Mouse (Mus musculus): Measurements from ENCODE around the gene Abcb8. TPM values are rescaled to one million over a fixed set of nuclear protein-coding genes. Genes with fewer than 3 reads are reported as not detected.
"Not testable (repeated sequence)": the region's sequence is repeated elsewhere in the genome, so short reads cannot be mapped to it uniquely, and the experiment has no call there.

The Abcb8 gene
- polyA plus RNA-seq, 1 experiment from 2014 or later = 53.6 TPM

DNA sequence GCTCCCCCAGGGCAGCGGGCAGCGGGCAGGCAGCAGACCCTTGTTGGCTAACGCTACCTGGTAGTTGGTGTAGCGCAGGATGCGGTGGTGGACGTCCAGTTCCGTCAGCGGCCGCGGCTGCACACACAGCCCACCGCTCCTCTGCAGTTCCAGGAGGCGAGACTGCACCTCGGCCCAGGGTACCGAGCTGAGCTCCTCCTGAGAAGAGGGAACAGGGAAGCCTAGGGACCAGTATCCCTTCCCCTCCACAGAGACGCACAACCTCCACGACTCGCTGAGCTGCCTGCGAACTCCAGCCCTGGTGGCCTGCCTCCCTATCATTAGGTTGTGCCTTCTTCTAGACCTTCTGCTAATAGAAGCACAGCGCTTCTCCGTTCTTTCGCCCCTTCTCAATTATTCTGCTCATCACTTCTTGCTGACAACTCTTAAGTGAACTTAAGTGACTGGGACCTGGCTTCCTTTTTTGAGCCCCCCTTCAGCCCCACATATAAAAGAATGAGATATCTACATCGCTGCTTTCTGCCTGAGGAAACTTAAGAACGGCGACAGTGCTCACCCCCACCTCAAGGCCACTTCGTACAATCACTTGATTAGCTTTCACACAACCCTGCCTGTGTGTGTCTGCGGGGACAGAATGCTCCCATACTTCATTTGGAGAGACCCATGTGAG, 5.1 kb upstream of the Abcb8 start:
- peak overlapping the region; percentile 78 for H3K27ac ChIP-seq (replicated peaks)
- 24% methylated on average over 26 of the region's 26 CpGs for WGBS

DNA sequence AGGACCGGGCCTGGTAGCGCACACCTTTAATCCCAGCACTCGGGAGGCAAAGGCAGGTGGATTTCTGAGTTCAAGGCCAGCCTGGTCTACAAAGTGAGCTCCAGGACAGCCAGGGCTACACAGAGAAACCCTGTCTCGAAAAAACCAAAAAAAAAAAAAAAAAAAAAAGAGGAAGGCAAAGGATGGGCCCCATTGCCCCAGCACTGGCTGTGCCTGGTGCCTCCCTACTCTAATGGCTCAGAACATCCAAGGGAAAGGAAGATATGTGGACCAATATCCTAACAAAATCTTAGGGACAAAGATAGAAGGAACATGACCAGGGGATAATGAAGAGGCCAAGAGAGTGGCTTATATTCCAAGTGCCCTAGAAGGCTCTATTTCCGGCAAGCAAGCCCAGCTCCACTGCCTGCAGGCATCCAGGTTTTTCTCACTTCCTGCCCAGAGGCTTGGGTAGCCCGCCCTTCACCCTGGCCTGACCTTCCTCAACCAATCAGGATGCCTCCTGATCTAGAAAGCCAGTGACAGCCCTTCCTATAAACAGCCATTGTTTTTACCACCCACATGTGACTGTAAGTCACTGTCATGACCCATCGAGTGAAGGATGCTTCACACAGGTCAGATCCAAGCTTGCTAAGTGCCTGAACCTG, 4.3 kb upstream of the Abcb8 start:
- H3K36me3 ChIP-seq (replicated peaks) = no peaks in the 10 kb centered on the region
- no peak overlapping the region for H3K4me3 ChIP-seq
- peaks cover 43% of the 10 kb centered on the region for H3K4me1 ChIP-seq
- no peaks in the 10 kb centered on the region for H3K9me3 ChIP-seq
- peak; percentile 64 for DNase-seq (ENCODE audit: low spot score)
- peaks cover 76% of the 10 kb centered on the region for H3K27me3 ChIP-seq (replicated peaks; ENCODE audit: low read depth, poor library complexity, severe bottlenecking)
- no peak overlapping the region; the same call in 1 of the 2 replicates for H3K27ac ChIP-seq (replicated peaks)
- WGBS = 44% methylated on average over 7 of the region's 7 CpGs

More for the DNA sequence above, 5.1 kb upstream of the Abcb8 start:
- H3K27me3 ChIP-seq (replicated peaks; ENCODE audit: low read depth, poor library complexity, severe bottlenecking) = peaks cover 76% of the 10 kb centered on the region
- peaks cover 42% of the 10 kb centered on the region for H3K4me1 ChIP-seq
- no peaks in the 10 kb centered on the region for H3K36me3 ChIP-seq (replicated peaks)
- peak overlapping the region; percentile 66 for H3K4me3 ChIP-seq
- no peak for DNase-seq (ENCODE audit: low spot score)
- H3K9me3 ChIP-seq = no peaks in the 10 kb centered on the region

DNA sequence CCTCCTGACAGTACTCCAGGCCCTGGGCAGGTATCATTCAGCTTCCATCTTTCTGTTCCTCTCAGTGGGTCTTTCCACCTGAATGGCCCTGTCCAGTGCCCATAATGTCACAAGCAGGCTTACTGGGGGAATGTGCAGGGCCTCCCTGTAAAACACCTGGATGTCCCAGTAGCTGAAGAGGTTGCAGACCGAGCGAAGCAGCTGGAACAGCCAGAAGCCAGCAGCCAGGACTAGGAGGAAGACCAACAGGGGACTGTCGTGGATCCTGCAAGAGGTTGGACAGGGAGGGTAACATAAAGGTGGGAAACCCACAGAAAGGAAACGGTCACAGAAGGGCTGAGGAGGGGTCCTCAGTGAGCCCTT, 3.8 kb upstream of the Abcb8 start:
- WGBS = 78% methylated on average over 4 of the region's 4 CpGs
- Histone ChIP-seq H3K27me3 (replicated peaks; ENCODE audit: low read depth, poor library complexity, severe bottlenecking) (peaks cover 72% of the 10 kb centered on the region), H3K4me1 (peaks cover 44% of the 10 kb centered on the region), H3K4me3 (no peak overlapping the region), H3K27ac (replicated peaks) (no peak overlapping the region; the same call in 1 of the 2 replicates), H3K36me3 (replicated peaks) (no peaks in the 10 kb centered on the region), H3K9me3 (no peaks in the 10 kb centered on the region)
- DNase-seq (ENCODE audit: low spot score) = no peak

DNA sequence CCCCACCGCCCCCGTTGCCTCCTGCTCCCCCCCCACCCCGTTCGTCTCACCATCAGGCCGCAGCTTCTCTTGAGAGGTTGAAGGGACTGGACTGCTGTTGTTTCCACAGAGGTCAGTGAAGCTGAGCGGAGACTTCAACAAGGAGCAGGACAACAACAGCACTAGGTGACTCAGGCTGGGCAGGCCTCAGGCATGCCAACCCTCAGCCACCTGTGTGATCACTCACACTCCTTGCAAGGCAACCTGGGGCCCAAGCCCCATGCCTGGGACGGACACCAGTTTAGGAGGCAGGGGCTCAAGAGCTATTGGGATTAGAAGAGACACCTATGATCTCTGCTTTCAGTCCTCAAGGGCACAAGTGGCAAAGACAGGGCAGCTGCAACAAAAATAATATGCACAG, 1.6 kb upstream of the Abcb8 start, which contains the start of gene Atg9b:
Gene Atg9b, minus strand, starts transcription at position 280 of the 400 bp plus-strand sequence.
- 86% methylated on average over 7 of the region's 7 CpGs for WGBS
- Histone ChIP-seq H3K9me3 (no peaks in the 10 kb centered on the region), H3K27ac (replicated peaks) (no peak within 1 kb of the TSS), H3K4me3 (no peak within 1 kb of the TSS), H3K4me1 (peaks cover 47% of the 10 kb centered on the region), H3K27me3 (replicated peaks; ENCODE audit: low read depth, poor library complexity, severe bottlenecking) (peaks cover 49% of the 10 kb centered on the region), H3K36me3 (replicated peaks) (peaks cover 4% of the 10 kb centered on the region; the same call in 1 of the 2 replicates)
- no peak for DNase-seq (ENCODE audit: low spot score)

DNA sequence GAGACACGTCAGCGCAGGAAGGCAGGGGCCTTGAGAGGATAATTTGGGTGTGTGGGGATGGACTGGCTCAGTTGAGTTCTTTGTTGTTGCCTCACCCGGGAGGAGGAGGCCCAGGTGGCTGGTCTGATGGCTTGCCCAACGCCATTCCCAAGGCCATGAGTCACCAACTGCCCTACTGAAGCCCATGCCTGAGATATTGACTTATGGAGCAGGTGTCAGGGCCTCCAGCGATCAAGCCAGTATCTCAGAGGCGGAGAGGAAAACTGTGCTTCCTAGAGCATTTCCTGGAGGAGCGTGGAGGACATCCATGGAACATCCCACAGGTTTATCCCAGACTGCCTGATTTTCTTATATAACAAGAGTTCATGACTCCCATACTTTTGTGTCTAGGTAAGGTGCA, 739 bp upstream of the Abcb8 start:
- H3K27ac ChIP-seq (replicated peaks) = no peak overlapping the region
- WGBS = 79% methylated on average over 7 of the region's 7 CpGs
- no peaks in the 10 kb centered on the region for H3K9me3 ChIP-seq
- H3K27me3 ChIP-seq (replicated peaks; ENCODE audit: low read depth, poor library complexity, severe bottlenecking) = peaks cover 41% of the 10 kb centered on the region
- peaks cover 4% of the 10 kb centered on the region; the same call in 1 of the 2 replicates for H3K36me3 ChIP-seq (replicated peaks)
- no peak overlapping the region for H3K4me3 ChIP-seq
- no peak for DNase-seq (ENCODE audit: low spot score)
- peaks cover 38% of the 10 kb centered on the region for H3K4me1 ChIP-seq

DNA sequence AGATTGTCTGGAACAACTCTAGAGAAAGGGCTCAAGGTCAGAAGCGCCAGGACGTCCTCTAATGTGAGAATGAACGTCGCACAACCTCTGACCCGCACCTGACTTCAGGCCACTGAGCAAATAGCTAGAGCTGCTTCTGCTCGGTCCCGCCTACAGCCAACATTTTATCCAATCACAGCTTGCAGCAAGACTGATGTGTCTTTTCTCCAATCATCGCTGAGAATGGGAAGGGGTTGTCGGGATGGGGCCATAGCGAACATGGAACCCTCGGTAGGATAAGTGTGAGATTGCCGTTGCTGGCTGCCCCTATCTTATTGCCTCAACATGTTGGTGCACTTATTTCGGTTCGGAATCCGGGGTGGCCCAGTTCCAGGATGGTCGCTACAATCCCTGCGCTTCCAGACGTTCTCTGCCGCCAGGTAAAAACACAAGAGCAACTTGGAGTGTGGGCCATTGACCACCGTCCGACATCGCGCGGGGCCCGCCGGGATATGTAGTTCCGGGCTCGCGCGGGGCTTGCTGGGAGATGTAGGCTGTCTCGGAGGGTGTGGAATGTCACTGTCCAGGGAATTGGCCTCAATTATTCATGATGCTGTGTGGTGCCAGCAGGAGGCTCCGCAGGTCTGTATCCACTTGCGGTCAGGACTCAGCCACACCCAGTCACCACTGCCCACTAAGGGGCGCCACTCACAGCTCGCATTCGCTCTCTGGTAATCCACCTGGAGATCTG, 867 bp downstream of the Abcb8 start:
- peak overlapping the region; percentile 87 for H3K27ac ChIP-seq (replicated peaks)

DNA sequence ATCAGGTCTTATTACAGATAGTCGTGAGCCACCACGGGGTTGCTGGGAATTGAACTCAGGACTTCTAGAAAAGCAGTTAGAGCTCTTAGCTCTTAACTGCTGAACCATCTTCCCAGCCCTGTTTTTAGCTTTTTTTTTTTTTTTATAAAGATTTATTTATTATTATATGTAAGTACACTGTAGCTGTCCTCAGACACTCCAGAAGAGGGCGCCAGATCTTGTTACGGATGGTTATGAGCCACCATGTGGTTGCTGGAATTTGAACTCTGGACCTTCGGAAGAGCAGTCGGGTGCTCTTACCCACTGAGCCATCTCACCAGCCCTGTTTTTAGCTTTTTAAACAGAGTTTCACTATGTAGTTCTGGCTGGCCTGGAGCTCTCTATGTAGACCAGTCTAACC, 2.8 kb downstream of the Abcb8 start:
- H3K9me3 ChIP-seq; H3K27ac ChIP-seq (replicated peaks); H3K4me3 ChIP-seq; DNase-seq (ENCODE audit: low spot score); H3K27me3 ChIP-seq (replicated peaks; ENCODE audit: low read depth, poor library complexity, severe bottlenecking): not testable (repeated sequence)
- 88% methylated on average over 6 of the region's 6 CpGs for WGBS
- peaks cover 19% of the 10 kb centered on the region for H3K36me3 ChIP-seq (replicated peaks)
- H3K4me1 ChIP-seq = peaks cover 20% of the 10 kb centered on the region

More for the DNA sequence above, 867 bp downstream of the Abcb8 start:
- no peaks in the 10 kb centered on the region for H3K9me3 ChIP-seq
- H3K27me3 ChIP-seq (replicated peaks; ENCODE audit: low read depth, poor library complexity, severe bottlenecking) = peaks cover 25% of the 10 kb centered on the region
- peak; percentile 96 for DNase-seq (ENCODE audit: low spot score)
- H3K36me3 ChIP-seq (replicated peaks) = peaks cover 4% of the 10 kb centered on the region; the same call in 1 of the 2 replicates
- peak overlapping the region; percentile 62 for H3K4me3 ChIP-seq
- H3K4me1 ChIP-seq = peaks cover 22% of the 10 kb centered on the region
- WGBS = 1% methylated on average over 36 of the region's 36 CpGs

DNA sequence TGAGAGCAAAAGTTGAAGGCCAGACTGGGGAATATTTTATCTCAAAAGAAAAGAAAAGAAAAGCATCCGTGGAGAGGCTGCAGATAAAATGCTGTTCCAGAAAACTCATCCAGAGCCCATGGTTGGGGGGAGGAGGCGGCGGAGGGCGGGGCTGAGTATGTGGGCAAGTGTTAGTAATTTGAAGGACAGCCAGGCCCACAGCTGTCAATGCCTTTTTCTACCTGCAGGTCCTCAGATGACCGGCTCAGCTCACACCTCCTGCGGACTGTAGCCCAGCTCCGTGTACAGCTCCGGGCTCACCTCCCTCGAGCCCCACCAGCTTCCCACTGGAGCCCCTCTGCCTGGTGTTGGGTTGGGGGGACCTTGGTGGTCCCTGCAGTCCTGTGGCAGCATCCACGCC, 6.2 kb downstream of the Abcb8 start:
- Histone ChIP-seq H3K27me3 (replicated peaks; ENCODE audit: low read depth, poor library complexity, severe bottlenecking) (no peaks in the 10 kb centered on the region), H3K4me1 (peaks cover 10% of the 10 kb centered on the region; the same call in 1 of the 2 replicates), H3K27ac (replicated peaks) (no peak overlapping the region), H3K36me3 (replicated peaks) (peaks cover 50% of the 10 kb centered on the region), H3K9me3 (no peaks in the 10 kb centered on the region), H3K4me3 (no peak overlapping the region)
- 86% methylated on average over 10 of the region's 10 CpGs for WGBS
- DNase-seq (ENCODE audit: low spot score) = no peak

DNA sequence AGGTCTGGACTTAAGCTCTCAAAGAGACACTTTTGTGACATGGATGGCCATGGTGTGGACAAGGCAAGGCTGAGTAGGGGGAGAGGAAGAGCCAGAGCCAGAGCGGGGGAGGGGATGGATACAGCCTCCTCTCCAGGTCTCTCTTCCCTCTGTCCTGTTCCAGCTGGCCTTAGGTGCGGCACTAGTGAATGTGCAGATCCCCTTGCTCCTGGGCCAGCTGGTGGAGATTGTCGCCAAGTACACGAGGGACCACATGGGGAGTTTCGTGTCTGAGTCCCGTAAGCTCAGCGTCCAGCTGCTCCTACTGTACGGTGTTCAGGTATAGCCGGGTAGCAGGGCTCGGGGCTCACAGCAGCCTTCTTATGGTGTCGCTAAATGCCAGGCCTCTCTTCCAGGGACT, 6.9 kb downstream of the Abcb8 start:
- Histone ChIP-seq H3K36me3 (replicated peaks) (peaks cover 55% of the 10 kb centered on the region), H3K27ac (replicated peaks) (no peak overlapping the region), H3K4me3 (no peak overlapping the region), H3K27me3 (replicated peaks; ENCODE audit: low read depth, poor library complexity, severe bottlenecking) (no peaks in the 10 kb centered on the region), H3K9me3 (no peaks in the 10 kb centered on the region), H3K4me1 (peaks cover 7% of the 10 kb centered on the region; the same call in 1 of the 2 replicates)
- DNase-seq (ENCODE audit: low spot score) = no peak
- 89% methylated on average over 11 of the region's 11 CpGs for WGBS

DNA sequence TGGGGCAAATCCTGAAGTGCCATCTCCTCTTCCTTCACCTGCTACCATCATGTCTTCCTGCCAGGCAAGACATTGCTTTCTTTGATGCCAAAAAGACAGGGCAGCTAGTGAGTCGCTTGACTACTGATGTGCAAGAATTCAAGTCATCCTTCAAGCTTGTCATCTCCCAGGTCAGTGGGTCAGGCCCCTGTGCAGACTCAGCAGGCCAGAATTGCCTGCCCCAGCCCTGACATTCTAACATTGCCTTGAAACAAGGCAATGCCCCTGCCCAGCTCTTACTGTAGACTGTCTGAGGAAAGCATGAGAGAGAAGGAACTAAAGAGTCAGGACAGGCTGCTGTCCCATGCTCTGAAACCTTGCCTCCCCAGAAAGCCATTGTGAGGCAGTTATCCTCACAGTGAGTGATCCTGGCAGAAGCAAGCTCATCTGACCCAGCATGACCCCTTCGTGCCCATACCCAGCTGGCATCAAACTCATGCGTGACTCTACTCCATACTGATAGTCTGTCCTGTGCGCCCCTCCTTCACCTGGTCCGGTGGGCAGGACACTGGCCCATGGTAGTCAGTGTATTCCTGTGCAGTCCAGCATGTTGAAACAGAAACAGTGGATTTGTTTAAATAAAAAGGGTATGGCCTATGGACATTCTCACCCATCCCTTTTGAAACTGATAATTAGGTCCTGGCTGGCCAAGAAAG, 7.6 kb downstream of the Abcb8 start:
- 92% methylated on average over 5 of the region's 5 CpGs for WGBS
- no peak overlapping the region for H3K4me3 ChIP-seq
- no peaks in the 10 kb centered on the region for H3K9me3 ChIP-seq
- H3K27ac ChIP-seq (replicated peaks) = no peak overlapping the region
- peaks cover 7% of the 10 kb centered on the region; the same call in 1 of the 2 replicates for H3K4me1 ChIP-seq
- no peaks in the 10 kb centered on the region for H3K27me3 ChIP-seq (replicated peaks; ENCODE audit: low read depth, poor library complexity, severe bottlenecking)
- no peak for DNase-seq (ENCODE audit: low spot score)
- H3K36me3 ChIP-seq (replicated peaks) = peaks cover 61% of the 10 kb centered on the region

DNA sequence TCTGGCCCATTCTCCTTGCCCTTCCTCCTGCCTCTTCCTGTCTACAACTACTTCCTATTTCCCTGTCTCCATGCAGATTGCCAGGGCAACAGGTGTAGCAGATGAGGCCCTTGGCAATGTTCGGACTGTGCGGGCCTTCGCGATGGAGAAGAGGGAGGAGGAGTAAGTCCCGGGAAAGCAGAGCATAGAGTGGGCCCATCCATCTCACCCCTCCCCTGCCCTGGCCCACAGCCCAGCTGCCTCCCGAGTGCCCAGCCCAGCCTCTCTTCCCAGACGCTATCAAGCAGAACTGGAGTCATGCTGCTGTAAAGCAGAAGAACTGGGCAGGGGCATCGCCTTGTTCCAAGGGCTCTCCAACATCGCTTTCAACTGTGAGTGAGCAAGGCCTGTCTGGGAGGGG, 8.5 kb downstream of the Abcb8 start:
- H3K27ac ChIP-seq (replicated peaks) = no peak overlapping the region
- H3K36me3 ChIP-seq (replicated peaks) = peaks cover 66% of the 10 kb centered on the region

More for the DNA sequence above, 8.5 kb downstream of the Abcb8 start:
- H3K9me3 ChIP-seq = no peaks in the 10 kb centered on the region
- no peak for DNase-seq (ENCODE audit: low spot score)
- H3K4me3 ChIP-seq = no peak overlapping the region
- WGBS = 88% methylated on average over 9 of the region's 9 CpGs
- H3K4me1 ChIP-seq = peaks cover 7% of the 10 kb centered on the region; the same call in 1 of the 2 replicates
- no peaks in the 10 kb centered on the region for H3K27me3 ChIP-seq (replicated peaks; ENCODE audit: low read depth, poor library complexity, severe bottlenecking)

Measured in embryonic facial prominence, embryonic 10.5 days (tissue).